Mouse (Mus musculus): ENCODE data around the gene Igfn1.

Igfn1 gene

GRCm38 (mm10) chr1:135933704-135934293 lies 72.3 kb downstream of the Igfn1 start:
- no peak for DNase-seq (ENCODE audit: low spot score in 2 of 2)

- DNase-seq (ENCODE audit: low spot score in 2 of 2): no peak
These were observed 76.3 kb downstream of the Igfn1 start for GRCm38 (mm10) chr1:135929876-135930275.

- no peak for DNase-seq (ENCODE audit: low spot score in 2 of 2)
These were observed 80.3 kb downstream of the Igfn1 start for GRCm38 (mm10) chr1:135925848-135926247.

- no peak for DNase-seq (ENCODE audit: low spot score in 2 of 2)
These were observed 81.7 kb downstream of the Igfn1 start for GRCm38 (mm10) chr1:135924377-135924994.

GRCm38 (mm10) chr1:135923229-135923628 lies 82.9 kb downstream of the Igfn1 start:
- no peak for DNase-seq (ENCODE audit: low spot score in 2 of 2)

GRCm38 (mm10) chr1:135918644-135919407 lies 87.3 kb downstream of the Igfn1 start, which contains the start of gene Pkp1:
Gene Pkp1, minus strand, starts transcription at chr1:135919207.
- DNase-seq (ENCODE audit: low spot score in 2 of 2): no peak

GRCm38 (mm10) chr1:135917206-135917605 lies 88.9 kb downstream of the Igfn1 start:
- no peak for DNase-seq (ENCODE audit: low spot score in 2 of 2)

- no peak for DNase-seq (ENCODE audit: low spot score in 2 of 2)
These were observed 89.6 kb downstream of the Igfn1 start for GRCm38 (mm10) chr1:135916486-135917058.

- no peak for DNase-seq (ENCODE audit: low spot score in 2 of 2)
These were observed 92.5 kb downstream of the Igfn1 start for GRCm38 (mm10) chr1:135913657-135914056.

GRCm38 (mm10) chr1:135909381-135909780 lies 96.8 kb downstream of the Igfn1 start:
- DNase-seq (ENCODE audit: low spot score in 2 of 2): no peak

GRCm38 (mm10) chr1:135906736-135907135 lies 99.4 kb downstream of the Igfn1 start:
- no peak for DNase-seq (ENCODE audit: low spot score in 2 of 2)

Measured in thymus, postnatal 10 days (tissue).